Mouse (Mus musculus) neural tube, embryonic 14.5 days (tissue): Measurements from ENCODE around the gene Csdc2. TPM values are rescaled to one million over a fixed set of nuclear protein-coding genes. Genes with fewer than 3 reads are reported as not detected.

Experiments used
- ATAC-seq: fragments of 200-750 bp; cut with Nextera tagmentation; 2 replicates; pipeline ENCODE4 v1.8.0; 2017; ENCODE audit warnings: low read depth, mild to moderate bottlenecking, moderate TSS enrichment, moderate library complexity
- H3K27ac ChIP-seq: fragments of 300-500 bp; sonication (generic); 2 replicates; pipeline ENCODE4 v1.5.1; 2014; ENCODE audit warnings: low read depth, mild to moderate bottlenecking, control low read depth, low read length, moderate library complexity, mixed read lengths
- H3K27me3 ChIP-seq: fragments of 300-500 bp; sonication (generic); 2 replicates; pipeline ENCODE4 v1.6.1; 2014; ENCODE audit warnings: low read length; ENCODE audit not compliant: control insufficient read depth, insufficient read depth
- H3K36me3 ChIP-seq: fragments of 300-500 bp; sonication (generic); 2 replicates; pipeline ENCODE4 v1.6.1; 2014; ENCODE audit warnings: low read length, mixed read lengths; ENCODE audit not compliant: control insufficient read depth, insufficient read depth
- H3K4me1 ChIP-seq: fragments of 300-500 bp; sonication (generic); 2 replicates; pipeline ENCODE4 v1.6.1; 2014; ENCODE audit warnings: low read length; ENCODE audit not compliant: control insufficient read depth, insufficient read depth
- H3K4me2 ChIP-seq: fragments of 300-500 bp; sonication (generic); 2 replicates; pipeline ENCODE4 v1.6.1; 2014; ENCODE audit warnings: mild to moderate bottlenecking, low read depth, low read length, control low read depth
- H3K4me3 ChIP-seq: fragments of 300-500 bp; sonication (generic); 2 replicates; pipeline ENCODE4 v1.5.1; 2014; ENCODE audit warnings: low read depth, low read length, control low read depth, mixed read lengths
- H3K9ac ChIP-seq: fragments of 300-500 bp; sonication (generic); replicated peaks from 2 replicates; pipeline ENCODE4 v1.6.1; 2014; ENCODE audit warnings: low read depth, mild to moderate bottlenecking, control low read depth, low read length, mixed read lengths
- H3K9me3 ChIP-seq: fragments of 300-500 bp; sonication (generic); 2 replicates; pipeline ENCODE4 v1.6.1; 2016; ENCODE audit warnings: low read length; ENCODE audit not compliant: control insufficient read depth
- WGBS: fragments of 180-500 bp; shearing (Covaris S2); extraction: QIAGEN DNeasy Blood & Tissue Kit; methylation state at CpG from one replicate; pipeline ENCODE4 v1.1.7; 2014; 5-methylcytosine and 5-hydroxymethylcytosine counted together
- polyA plus RNA-seq: library from polyadenylated mRNA; unstranded; fragments of >200 nt; fragmentation: Nextera tagmentation; extraction: Ambion mirVana; gene quantifications from 2 replicates; pipeline ENCODE4 v1.2.1, GENCODE M21; 2014

Gene Csdc2
- polyA plus RNA-seq, 1 experiment from 2014 or later: 208 TPM

- 53% methylated on average over 8 of the region's 8 CpGs for WGBS
- no peaks in the 10 kb centered on the region for H3K4me1 ChIP-seq
- H3K27ac ChIP-seq: no peak overlapping the region
- ATAC-seq: no peak
- H3K4me3 ChIP-seq: no peak overlapping the region
- H3K9me3 ChIP-seq: no peaks in the 10 kb centered on the region
- H3K27me3 ChIP-seq: no peaks in the 10 kb centered on the region
- peaks cover 16% of the 10 kb centered on the region for H3K36me3 ChIP-seq
- no peak overlapping the region for H3K4me2 ChIP-seq
- H3K9ac ChIP-seq: no peak overlapping the region
Measured at GRCm38 (mm10) chr15:81956457-81956856, 19.9 kb downstream of the Csdc2 start.

DNA sequence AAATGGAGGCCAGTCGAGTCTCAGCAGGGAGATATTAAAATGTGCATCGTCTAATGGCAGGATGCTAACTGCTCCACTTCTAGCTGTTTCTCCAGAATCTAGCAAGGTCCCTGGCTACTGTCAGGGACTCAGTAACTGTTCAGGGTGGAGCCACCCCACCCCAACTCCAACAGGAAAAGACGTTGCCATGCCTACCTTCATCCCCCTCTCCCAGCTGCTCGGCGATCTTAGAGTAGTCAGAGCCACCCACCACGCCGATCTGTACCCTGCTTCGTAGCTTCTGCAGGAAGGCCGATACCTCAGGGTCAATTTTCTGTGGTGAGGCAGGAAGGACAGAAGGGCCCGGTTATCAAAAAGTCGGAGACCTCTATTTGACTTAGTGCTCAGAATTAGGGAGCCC lies 21.0 kb downstream of the Csdc2 start:
- WGBS: 93% methylated on average over 11 of the region's 11 CpGs

GRCm38 (mm10) chr15:81958906-81959305 lies 22.3 kb downstream of the Csdc2 start:
- Histone ChIP-seq H3K4me2 (no peak overlapping the region), H3K9ac (no peak overlapping the region)
- WGBS: 96% methylated on average over 3 of the region's 3 CpGs

More for the DNA sequence above, 21.0 kb downstream of the Csdc2 start:
- Histone ChIP-seq H3K36me3 (peaks cover 8% of the 10 kb centered on the region), H3K27me3 (no peaks in the 10 kb centered on the region), H3K4me3 (no peak overlapping the region), H3K27ac (no peak overlapping the region), H3K9me3 (no peaks in the 10 kb centered on the region), H3K4me1 (no peaks in the 10 kb centered on the region), H3K4me2 (no peak overlapping the region), H3K9ac (no peak overlapping the region)
- no peak for ATAC-seq

GRCm38 (mm10) chr15:81960171-81961077 lies 23.9 kb downstream of the Csdc2 start, which contains the start of gene Pmm1:
Gene Pmm1, minus strand, starts transcription at chr15:81960930.
- H3K36me3 ChIP-seq: peaks cover 2% of the 10 kb centered on the region
- peak within 1 kb of the TSS; percentile 86 for H3K27ac ChIP-seq
- WGBS: under 1% methylated on average over 77 of the region's 77 CpGs
- peak within 1 kb of the TSS; percentile 82 for H3K9ac ChIP-seq
- peak within 1 kb of the TSS; percentile 94 for H3K4me2 ChIP-seq
- no peaks in the 10 kb centered on the region for H3K9me3 ChIP-seq
- peak; percentile 96 for ATAC-seq
- no peaks in the 10 kb centered on the region for H3K27me3 ChIP-seq
- H3K4me3 ChIP-seq: peak within 1 kb of the TSS; percentile 65
- H3K4me1 ChIP-seq: no peaks in the 10 kb centered on the region

More at GRCm38 (mm10) chr15:81958906-81959305, 22.3 kb downstream of the Csdc2 start:
- no peaks in the 10 kb centered on the region for H3K9me3 ChIP-seq
- H3K4me1 ChIP-seq: no peaks in the 10 kb centered on the region
- ATAC-seq: no peak
- H3K36me3 ChIP-seq: peaks cover 7% of the 10 kb centered on the region
- H3K27me3 ChIP-seq: no peaks in the 10 kb centered on the region
- no peak overlapping the region for H3K27ac ChIP-seq
- no peak overlapping the region for H3K4me3 ChIP-seq

DNA sequence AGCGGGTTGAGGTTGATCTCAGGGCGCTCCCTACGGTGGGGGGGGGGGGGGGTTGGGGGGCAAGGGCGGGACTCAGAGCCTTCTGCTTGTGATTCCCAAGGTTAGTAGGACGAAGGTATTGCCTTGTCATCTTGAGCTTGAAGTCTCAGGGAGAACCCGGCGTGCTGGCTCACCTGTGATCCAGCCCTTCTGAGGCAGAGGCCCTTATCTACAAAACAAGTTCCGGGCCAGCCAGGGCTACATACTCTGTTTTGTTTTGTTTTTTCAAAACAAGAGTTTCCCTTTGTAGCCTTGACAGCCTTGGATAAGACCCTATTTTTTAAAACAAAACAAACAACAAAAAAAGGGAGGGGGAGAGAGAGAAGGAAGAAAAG lies 24.5 kb downstream of the Csdc2 start:
- 2% methylated on average over 5 of the region's 8 CpGs for WGBS
- no peak overlapping the region for H3K9ac ChIP-seq

DNA sequence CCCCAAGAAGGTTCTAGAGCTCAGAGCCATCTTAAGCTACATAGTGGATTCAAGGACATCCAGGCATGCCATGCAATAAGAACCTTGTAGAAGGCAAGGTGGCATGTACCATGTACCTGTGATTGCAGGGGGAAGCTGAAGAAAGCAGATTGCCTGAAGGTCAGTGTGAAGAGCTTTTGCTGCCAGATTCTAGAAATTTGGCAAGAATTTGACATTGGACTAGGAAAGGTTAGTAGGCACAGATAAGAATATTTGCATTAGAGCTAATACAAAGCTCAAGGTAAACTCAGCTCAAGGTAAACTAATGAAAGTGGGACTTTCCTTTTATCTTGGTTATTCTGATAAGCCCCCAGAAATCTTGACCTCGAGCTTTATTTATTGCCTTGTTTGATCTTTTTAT lies 27.7 kb downstream of the Csdc2 start:
- no peak overlapping the region for H3K4me3 ChIP-seq
- ATAC-seq: no peak
- no peaks in the 10 kb centered on the region for H3K36me3 ChIP-seq
- H3K9me3 ChIP-seq: no peaks in the 10 kb centered on the region
- 75% methylated on average over 1 of the region's 1 CpGs for WGBS
- H3K4me1 ChIP-seq: no peaks in the 10 kb centered on the region
- no peak overlapping the region for H3K4me2 ChIP-seq
- no peak overlapping the region for H3K9ac ChIP-seq
- H3K27me3 ChIP-seq: no peaks in the 10 kb centered on the region
- no peak overlapping the region for H3K27ac ChIP-seq

More for the DNA sequence above, 24.5 kb downstream of the Csdc2 start:
- ATAC-seq: no peak; the same call in 1 of the 2 replicates
- Histone ChIP-seq H3K27me3 (no peaks in the 10 kb centered on the region), H3K4me2 (peak overlapping the region; percentile 94), H3K27ac (no peak overlapping the region), H3K4me1 (no peaks in the 10 kb centered on the region), H3K9me3 (no peaks in the 10 kb centered on the region), H3K36me3 (no peaks in the 10 kb centered on the region), H3K4me3 (peak overlapping the region; percentile 65)

GRCm38 (mm10) chr15:81964980-81965545 lies 28.5 kb downstream of the Csdc2 start:
- no peaks in the 10 kb centered on the region for H3K4me1 ChIP-seq
- no peak overlapping the region for H3K27ac ChIP-seq
- H3K4me2 ChIP-seq: no peak overlapping the region
- no peaks in the 10 kb centered on the region for H3K36me3 ChIP-seq
- no peaks in the 10 kb centered on the region for H3K9me3 ChIP-seq
- H3K4me3 ChIP-seq: no peak overlapping the region
- ATAC-seq: no peak
- WGBS: 74% methylated on average over 4 of the region's 4 CpGs
- H3K9ac ChIP-seq: no peak overlapping the region
- H3K27me3 ChIP-seq: no peaks in the 10 kb centered on the region

GRCm38 (mm10) chr15:81966062-81966829 lies 29.7 kb downstream of the Csdc2 start:
- H3K36me3 ChIP-seq: no peaks in the 10 kb centered on the region
- H3K27me3 ChIP-seq: no peaks in the 10 kb centered on the region
- no peak overlapping the region for H3K4me3 ChIP-seq
- no peak overlapping the region for H3K9ac ChIP-seq
- 81% methylated on average over 13 of the region's 14 CpGs for WGBS
- ATAC-seq: no peak
- no peaks in the 10 kb centered on the region for H3K9me3 ChIP-seq
- no peak overlapping the region for H3K27ac ChIP-seq
- no peaks in the 10 kb centered on the region for H3K4me1 ChIP-seq
- H3K4me2 ChIP-seq: no peak overlapping the region
